Mouse (Mus musculus) testis, postnatal 10 days (tissue): ENCODE data around the gene 4930579G24Rik.
A peak's percentile ranks its signal among the peaks of the same experiment; 100 is the strongest.

Experiments used
- DNase-seq: peaks from one replicate; pipeline ENCODE4 v3.0.0; 2021; ENCODE audit warnings: low spot score

The 4930579G24Rik gene

GRCm38 (mm10) chr3:79628561-79629415, at the start of gene 4930579G24Rik:
Gene 4930579G24Rik (plus strand): TSS chr3:79629079.
- DNase-seq, result peak; percentile 94

- DNase-seq, result no peak
Observed at GRCm38 (mm10) chr3:79579891-79580575, 48.8 kb upstream of the 4930579G24Rik start.

GRCm38 (mm10) chr3:79586804-79587203, 42.1 kb upstream of the 4930579G24Rik start:
- peak; percentile 93 for DNase-seq

- DNase-seq, result no peak
Observed at GRCm38 (mm10) chr3:79589671-79590070, 39.2 kb upstream of the 4930579G24Rik start.

GRCm38 (mm10) chr3:79590863-79591792, 37.8 kb upstream of the 4930579G24Rik start, which contains the start of gene Ppid:
Gene Ppid (plus strand): TSS chr3:79591342.
- peak; percentile 80 for DNase-seq

GRCm38 (mm10) chr3:79591793-79592471, 36.9 kb upstream of the 4930579G24Rik start:
- no peak for DNase-seq

GRCm38 (mm10) chr3:79595468-79595867, 33.4 kb upstream of the 4930579G24Rik start:
- no peak for DNase-seq

- no peak for DNase-seq
Observed at GRCm38 (mm10) chr3:79609886-79610285, 19.0 kb upstream of the 4930579G24Rik start.

- DNase-seq, result no peak
Observed at GRCm38 (mm10) chr3:79627484-79628181, 1.2 kb upstream of the 4930579G24Rik start.

- DNase-seq, result no peak
Observed at GRCm38 (mm10) chr3:79628182-79628560, 708 bp upstream of the 4930579G24Rik start.

- DNase-seq, result peak; percentile 83
Observed at GRCm38 (mm10) chr3:79629416-79629730, 494 bp downstream of the 4930579G24Rik start, which contains the start of gene Etfdh. Gene Etfdh (minus strand): TSS chr3:79629500.

GRCm38 (mm10) chr3:79652129-79652528, 23.2 kb downstream of the 4930579G24Rik start:
- DNase-seq, result no peak

GRCm38 (mm10) chr3:79656682-79657081, 27.8 kb downstream of the 4930579G24Rik start:
- DNase-seq, result no peak

GRCm38 (mm10) chr3:79664787-79665408, 36.0 kb downstream of the 4930579G24Rik start:
- DNase-seq, result peak; percentile 51

- DNase-seq, result peak; percentile 54
Observed at GRCm38 (mm10) chr3:79670556-79670955, 41.7 kb downstream of the 4930579G24Rik start.

- DNase-seq, result no peak
Observed at GRCm38 (mm10) chr3:79672188-79672587, 43.3 kb downstream of the 4930579G24Rik start.

- DNase-seq, result peak; percentile 82
Observed at GRCm38 (mm10) chr3:79673082-79673481, 44.2 kb downstream of the 4930579G24Rik start.

- DNase-seq, result no peak
Observed at GRCm38 (mm10) chr3:79674641-79675040, 45.8 kb downstream of the 4930579G24Rik start.

GRCm38 (mm10) chr3:79676411-79676810, 47.5 kb downstream of the 4930579G24Rik start:
- DNase-seq, result no peak
